Mouse (Mus musculus) kidney, adult 2 months (tissue): ENCODE measurements around the gene Slc31a1.

ENCODE experiments used
- CTCF ChIP-seq: fragments of 200-500 bp; conservative IDR thresholded peaks from 2 replicates; pipeline ENCODE4 v1.5.1; 2011; ENCODE audit warnings: low read depth, mild to moderate bottlenecking, control low read depth, low read length, moderate library complexity, mixed read lengths; ENCODE audit not compliant: insufficient read depth, insufficient read length
- POLR2A ChIP-seq: fragments of 200-500 bp; IDR thresholded peaks from one replicate; pipeline ENCODE4 v1.6.1; 2011; ENCODE audit warnings: low read depth, low read length, control low read depth

GRCm38 (mm10) chr4:62348329-62348705 lies 12.2 kb upstream of the Slc31a1 start:
- TF ChIP-seq CTCF (no peak), POLR2A (no peak)
